Mouse (Mus musculus): ENCODE measurements at regions not wholly inside any gene's neighbourhood (a gene's known extent, or its start where the extent isn't known, plus 50 kb on each side); places are given as distances from the start of the nearest gene placed in this dataset.

- H3K9ac ChIP-seq (ENCODE audit: control insufficient read depth, low read depth, low read length, poor library complexity, severe bottlenecking) = no peak overlapping the region
- TF ChIP-seq ZMIZ1 (IDR thresholded peaks at IDR 0.05; ENCODE audit: low read depth, low read length) = no peak
- no peak for TF ChIP-seq MXI1 (IDR thresholded peaks at IDR 0.05; ENCODE audit: low read depth, low read length)
- no peak for TF ChIP-seq USF1 (IDR thresholded peaks at IDR 0.05; ENCODE audit: low read depth, low read length)
- TF ChIP-seq MAFK (IDR thresholded peaks at IDR 0.05; ENCODE audit: borderline replicate concordance, low read depth, low read length) = no peak
- TF ChIP-seq SMC3 (IDR thresholded peaks at IDR 0.05; ENCODE audit: low read depth, low read length) = peak; percentile 48
- no peak for TF ChIP-seq MAX (IDR thresholded peaks at IDR 0.05; ENCODE audit: low read length)
- TF ChIP-seq TBP (IDR thresholded peaks at IDR 0.05; ENCODE audit: low read depth, low read length) = no peak
- TF ChIP-seq CTCF (IDR thresholded peaks at IDR 0.05 in 2 of 3, conservative IDR thresholded peaks at IDR 0.05 in 1 of 3; ENCODE audit: control insufficient read depth in 1 of 3, insufficient read depth in 1 of 3, low read depth in 2 of 3, low read length in 3 of 3, poor library complexity in 1 of 3, severe bottlenecking in 1 of 3) = peak in 1 of 3 experiments; percentile 43; a peak in 2 of 6 replicates
- no peak for TF ChIP-seq CHD2 (IDR thresholded peaks at IDR 0.05; ENCODE audit: low read length)
- no peak for TF ChIP-seq SIN3A (IDR thresholded peaks at IDR 0.05; ENCODE audit: low read length)
- TF ChIP-seq KAT2A (conservative IDR thresholded peaks at IDR 0.05; ENCODE audit: low read depth, low read length) = no peak
- no peak for TF ChIP-seq TAL1 (IDR thresholded peaks at IDR 0.05; ENCODE audit: low read length)
- no peak for TF ChIP-seq E2F4 (IDR thresholded peaks at IDR 0.05; ENCODE audit: borderline replicate concordance, low read depth, low read length)
- no peak for TF ChIP-seq GABPA (IDR thresholded peaks at IDR 0.05; ENCODE audit: low read depth, low read length)
- no peak for TF ChIP-seq CHD1 (IDR thresholded peaks at IDR 0.05; ENCODE audit: low read depth, low read length)
- peak; percentile 35 for TF ChIP-seq ZC3H11A (IDR thresholded peaks at IDR 0.05; ENCODE audit: low read depth, low read length)
- no peak for TF ChIP-seq MEF2A (IDR thresholded peaks at IDR 0.05; ENCODE audit: extremely low read depth, insufficient replicate concordance, low read depth, low read length, poor library complexity, severe bottlenecking)
- TF ChIP-seq TCF12 (IDR thresholded peaks at IDR 0.05; ENCODE audit: low read depth, low read length) = no peak
- no peak for TF ChIP-seq NRF1 (IDR thresholded peaks at IDR 0.05; ENCODE audit: insufficient read depth, low read depth, low read length, poor library complexity, severe bottlenecking)
- TF ChIP-seq MAZ (IDR thresholded peaks at IDR 0.05; ENCODE audit: low read depth, low read length) = no peak
- TF ChIP-seq ETS1 (IDR thresholded peaks at IDR 0.05; ENCODE audit: low read depth, low read length) = no peak
- peak; percentile 48 for TF ChIP-seq RAD21 (IDR thresholded peaks at IDR 0.05; ENCODE audit: low read depth, low read length)
- TF ChIP-seq EP300 (IDR thresholded peaks at IDR 0.05; ENCODE audit: low read depth in 1 of 2, low read length in 2 of 2) = no peak
- no peak for TF ChIP-seq GATA1 (IDR thresholded peaks at IDR 0.05; ENCODE audit: low read depth, low read length)
- TF ChIP-seq BHLHE40 (IDR thresholded peaks at IDR 0.05; ENCODE audit: borderline replicate concordance, low read depth, low read length) = no peak
- no peak for TF ChIP-seq HCFC1 (IDR thresholded peaks at IDR 0.05; ENCODE audit: low read depth, low read length)
- peak; percentile 8 for DNase-seq (ENCODE audit: low read depth, low spot score)
- H3K4me3 ChIP-seq (ENCODE audit: control insufficient read depth in 1 of 2, insufficient read depth in 1 of 2, low read depth in 2 of 2, low read length in 2 of 2) = no peak overlapping the region
- H3K36me3 ChIP-seq (ENCODE audit: control insufficient read depth in 1 of 2, insufficient read depth in 2 of 2, low read length in 2 of 2) = no peaks in the 10 kb centered on the region
- no peaks in the 10 kb centered on the region for H3K79me2 ChIP-seq (ENCODE audit: control insufficient read depth, insufficient read depth, low read length, poor library complexity)
- no peak overlapping the region for H3K27ac ChIP-seq (ENCODE audit: control insufficient read depth, low read depth, low read length)
- H3K27me3 ChIP-seq (ENCODE audit: control insufficient read depth in 1 of 2, insufficient read depth in 2 of 2, low read length in 2 of 2) = peaks cover 4 to 8% of the 10 kb centered on the region in 2 experiments
- no peaks in the 10 kb centered on the region for H3K4me1 ChIP-seq (ENCODE audit: control insufficient read depth in 1 of 2, insufficient read depth in 2 of 2, low read length in 2 of 2)
- no peaks in the 10 kb centered on the region for H3K9me3 ChIP-seq (replicated peaks; ENCODE audit: insufficient read depth, low read length)
Observed at GRCm38 (mm10) chr13:63990480-63990958, 98.5 kb downstream of the Hsd17b3 start.

Data from MEL (cell line).